In genomic region chr2:61453490-61454281, GRCm38 (mm10) we compare ENCODE assay signal across 8 mouse cellular contexts.
DNase-seq lines count a peak whose midpoint lies in the region; ATAC-seq lines count a peak whose summit lies in the region.

No protein-coding gene starts in this region.

- 0 out of 2 replicates have a peak, but pooled peaks cover 2% of the 10 kb centered on the region for H3K4me1 ChIP-seq in forebrain, embryonic 14.5 days (ENCODE audit: control insufficient read depth, insufficient read depth, low read length)
- H3K4me1 ChIP-seq in limb, embryonic 10.5 days, result peaks cover 18% of the 10 kb centered on the region
- peaks cover 7% of the 10 kb centered on the region; the same call in 1 of the 2 replicates for H3K4me1 ChIP-seq in neural tube, embryonic 12.5 days

- H3K27me3 ChIP-seq in forebrain, embryonic 14.5 days (replicated peaks; ENCODE audit: control insufficient read depth, insufficient read depth, low read length), result peaks cover 8% of the 10 kb centered on the region; the same call in 1 of the 2 replicates
- 0 out of 2 replicates have a peak, but pooled peaks cover 6% of the 10 kb centered on the region for H3K27me3 ChIP-seq in limb, embryonic 10.5 days (ENCODE audit: low read depth, poor library complexity, severe bottlenecking)
- no peaks in the 10 kb centered on the region for H3K27me3 ChIP-seq in neural tube, embryonic 12.5 days (replicated peaks)

- no peaks in the 10 kb centered on the region for H3K9me3 ChIP-seq in forebrain, embryonic 14.5 days (replicated peaks; ENCODE audit: control insufficient read depth, low read length)
- no peaks in the 10 kb centered on the region for H3K9me3 ChIP-seq in limb, embryonic 10.5 days (replicated peaks)
- no peaks in the 10 kb centered on the region for H3K9me3 ChIP-seq in neural tube, embryonic 12.5 days

- peak; percentile 27; the same call in 1 of the 2 replicates for ATAC-seq in forebrain, embryonic 14.5 days
- peak; percentile 76 for ATAC-seq in neural tube, embryonic 12.5 days (ENCODE audit: low FRiP score, low read depth)

- H3K9ac ChIP-seq in forebrain, embryonic 14.5 days (ENCODE audit: low read length), result 0 out of 2 replicates have a peak overlapping the region, but pooled peaks have one; percentile 2
- H3K9ac ChIP-seq in neural tube, embryonic 12.5 days, result peak overlapping the region; percentile 33; the same call in 1 of the 2 replicates

- intact Hi-C loops in heart, postnatal 36 days (cut with DNase I), result loop anchor here (1.0 to 5.0 kb wide), 5 partner anchors 51 to 845 kb away; no protein-coding TSS in a partner anchor

- no peaks in the 10 kb centered on the region for H3K36me3 ChIP-seq in forebrain, embryonic 14.5 days (ENCODE audit: control insufficient read depth, insufficient read depth, low read length)
- H3K36me3 ChIP-seq in limb, embryonic 10.5 days, result no peaks in the 10 kb centered on the region
- no peaks in the 10 kb centered on the region for H3K36me3 ChIP-seq in neural tube, embryonic 12.5 days

- peak overlapping the region; percentile 50 for H3K4me2 ChIP-seq in forebrain, embryonic 14.5 days (ENCODE audit: low read length)
- peak overlapping the region; percentile 57 for H3K4me2 ChIP-seq in neural tube, embryonic 12.5 days (replicated peaks)

- H3K4me3 ChIP-seq in forebrain, embryonic 14.5 days (ENCODE audit: low read depth, low read length), result peak overlapping the region; percentile 14
- peak overlapping the region; percentile 44 for H3K4me3 ChIP-seq in limb, embryonic 10.5 days
- H3K4me3 ChIP-seq in neural tube, embryonic 12.5 days, result 0 out of 2 replicates have a peak overlapping the region, but pooled peaks have one; percentile 15

- 64% methylated on average over 14 of the region's 14 CpGs for WGBS in forebrain, embryonic 14.5 days
- 45% methylated on average over 14 of the region's 14 CpGs for WGBS in limb, embryonic 10.5 days
- WGBS in neural tube, embryonic 12.5 days, result 42% methylated on average over 14 of the region's 14 CpGs

- peak; percentile 73 for DNase-seq in MN1 (ENCODE audit: low spot score)
- DNase-seq in cerebellum, adult 11 months, result peak; percentile 1
- DNase-seq in forebrain, embryonic 14.5 days (ENCODE audit: low spot score), result peak; percentile 16
- DNase-seq in heart, postnatal 36 days, result peak; percentile 39 to 47
- peak; percentile 72 for DNase-seq in limb, embryonic 10.5 days (ENCODE audit: low spot score)
- DNase-seq in layer of hippocampus, adult 11-12 months (ENCODE audit: low spot score), result no peak
- no peak for DNase-seq in B cell, adult 2 months

- H3K27ac ChIP-seq in forebrain, embryonic 14.5 days (ENCODE audit: low read depth, low read length), result no peak overlapping the region
- H3K27ac ChIP-seq in limb, embryonic 10.5 days, result peak overlapping the region; percentile 69
- H3K27ac ChIP-seq in neural tube, embryonic 12.5 days, result peak overlapping the region; percentile 12; the same call in 1 of the 2 replicates

Comparison
In these comparisons a context has a peak if more than half of its experiments do, and no peak if none do; other contexts are left out.
1. DNase-seq: peak in MN1 (single experiment), cerebellum, adult 11 months (single experiment), forebrain, embryonic 14.5 days (single experiment), heart, postnatal 36 days (2 of 2) and limb, embryonic 10.5 days (single experiment); none in layer of hippocampus, adult 11-12 months (single experiment) and B cell, adult 2 months (0 of 2).
2. Peak in every context shown above with its lines, with median percentiles within 50 percentile points of each other: H3K4me3 ChIP-seq.